Mouse (Mus musculus): ENCODE data around the gene Tchp. TPM values are rescaled to one million over a fixed set of nuclear protein-coding genes. Genes with fewer than 3 reads are reported as not detected.

The Tchp gene
- polyA plus RNA-seq (2014; fragmentation: Illumina TruSeq; extraction: RNeasy Lipid Tissue Mini Kit (QIAGEN cat#74804); ENCODE audit: low read depth, low replicate concordance), result 0.82 TPM

GRCm38 (mm10) chr5:114707265-114708068 is at the start of gene Tchp:
TSS of gene Tchp (plus strand) at chr5:114707760.

GRCm38 (mm10) chr5:114658255-114658654 is 49.3 kb upstream of the Tchp start, which contains the start of gene Trpv4:
TSS of gene Trpv4 (minus strand) at chr5:114658421.

GRCm38 (mm10) chr5:114690633-114691567 is 16.7 kb upstream of the Tchp start, which contains the start of gene Gltp:
TSS of gene Gltp (minus strand) at chr5:114690984.

Other genes starting within 250 kb of the Tchp start
- 3.8 TPM for gene Fam222a, start 139.7 kb upstream of the Tchp start, polyA plus RNA-seq (2014; fragmentation: Illumina TruSeq; extraction: RNeasy Lipid Tissue Mini Kit (QIAGEN cat#74804); ENCODE audit: low read depth, low replicate concordance)
- gene Trpv4, start 49.3 kb upstream of the Tchp start, polyA plus RNA-seq (2014; fragmentation: Illumina TruSeq; extraction: RNeasy Lipid Tissue Mini Kit (QIAGEN cat#74804); ENCODE audit: low read depth, low replicate concordance), result not detected
- gene Gltp, start 16.8 kb upstream of the Tchp start, polyA plus RNA-seq (2014; fragmentation: Illumina TruSeq; extraction: RNeasy Lipid Tissue Mini Kit (QIAGEN cat#74804); ENCODE audit: low read depth, low replicate concordance), result 30.6 TPM
- 46.3 TPM for gene Ankrd13a, start 66.9 kb downstream of the Tchp start, polyA plus RNA-seq (2014; fragmentation: Illumina TruSeq; extraction: RNeasy Lipid Tissue Mini Kit (QIAGEN cat#74804); ENCODE audit: low read depth, low replicate concordance)
- 19.1 TPM for gene Git2, start 67.8 kb downstream of the Tchp start, polyA plus RNA-seq (2014; fragmentation: Illumina TruSeq; extraction: RNeasy Lipid Tissue Mini Kit (QIAGEN cat#74804); ENCODE audit: low read depth, low replicate concordance)
- 49.1 TPM for gene 1500011B03Rik, start 115.7 kb downstream of the Tchp start, polyA plus RNA-seq (2014; fragmentation: Illumina TruSeq; extraction: RNeasy Lipid Tissue Mini Kit (QIAGEN cat#74804); ENCODE audit: low read depth, low replicate concordance)
- gene 4930519G04Rik, start 145.9 kb downstream of the Tchp start, polyA plus RNA-seq (2014; fragmentation: Illumina TruSeq; extraction: RNeasy Lipid Tissue Mini Kit (QIAGEN cat#74804); ENCODE audit: low read depth, low replicate concordance), result not detected
- gene Gm9936, start 150.9 kb downstream of the Tchp start, polyA plus RNA-seq (2014; fragmentation: Illumina TruSeq; extraction: RNeasy Lipid Tissue Mini Kit (QIAGEN cat#74804); ENCODE audit: low read depth, low replicate concordance), result not detected
- gene Oasl2, start 189.2 kb downstream of the Tchp start, polyA plus RNA-seq (2014; fragmentation: Illumina TruSeq; extraction: RNeasy Lipid Tissue Mini Kit (QIAGEN cat#74804); ENCODE audit: low read depth, low replicate concordance), result 34.3 TPM
- not detected for gene Oasl1, start 215.5 kb downstream of the Tchp start, polyA plus RNA-seq (2014; fragmentation: Illumina TruSeq; extraction: RNeasy Lipid Tissue Mini Kit (QIAGEN cat#74804); ENCODE audit: low read depth, low replicate concordance)
- 1.5 TPM for gene 2210016L21Rik, start 234.4 kb downstream of the Tchp start, polyA plus RNA-seq (2014; fragmentation: Illumina TruSeq; extraction: RNeasy Lipid Tissue Mini Kit (QIAGEN cat#74804); ENCODE audit: low read depth, low replicate concordance)